Mouse (Mus musculus) hindbrain, embryonic 15.5 days (tissue): ENCODE results near the gene Prx. TPM values are rescaled to one million over a fixed set of nuclear protein-coding genes. Genes with fewer than 3 reads are reported as not detected.
A peak's percentile ranks its signal among the peaks of the same experiment; 100 is the strongest.
"Not testable (repeated sequence)": the region's sequence is repeated elsewhere in the genome, so short reads cannot be mapped to it uniquely, and the experiment has no call there.

Experiments
- ATAC-seq: fragments of 200-750 bp; cut with Nextera tagmentation; 2 replicates; pipeline ENCODE4 v1.8.0; 2017; ENCODE audit warnings: low read depth, moderate number of reproducible peaks, moderate TSS enrichment; ENCODE audit not compliant: low FRiP score
- H3K27ac ChIP-seq: fragments of 300-500 bp; sonication (generic); replicated peaks from 2 replicates; pipeline ENCODE4 v1.5.1; 2015; ENCODE audit warnings: mild to moderate bottlenecking, inconsistent platforms
- H3K27me3 ChIP-seq: fragments of 300-500 bp; sonication (generic); 2 replicates; pipeline ENCODE4 v1.6.1; 2015; ENCODE audit warnings: control low read depth, inconsistent platforms
- H3K36me3 ChIP-seq: fragments of 300-500 bp; sonication (generic); 2 replicates; pipeline ENCODE4 v1.6.1; 2015; ENCODE audit warnings: control low read depth, inconsistent platforms
- H3K4me1 ChIP-seq: fragments of 300-500 bp; sonication (generic); replicated peaks from 2 replicates; pipeline ENCODE4 v1.6.1; 2015; ENCODE audit warnings: control low read depth, inconsistent platforms
- H3K4me2 ChIP-seq: fragments of 300-500 bp; sonication (generic); 2 replicates; pipeline ENCODE4 v1.6.1; 2015; ENCODE audit warnings: moderate library complexity, mild to moderate bottlenecking, inconsistent platforms
- H3K4me3 ChIP-seq: fragments of 300-500 bp; sonication (generic); 2 replicates; pipeline ENCODE4 v1.5.1; 2015; ENCODE audit warnings: mild to moderate bottlenecking, inconsistent platforms
- H3K9ac ChIP-seq: fragments of 300-500 bp; sonication (generic); 2 replicates; pipeline ENCODE4 v1.6.1; 2015; ENCODE audit warnings: inconsistent platforms
- H3K9me3 ChIP-seq: fragments of 300-500 bp; sonication (generic); 2 replicates; pipeline ENCODE4 v1.6.1; 2016; ENCODE audit warnings: control low read depth, inconsistent platforms
- WGBS: fragments of 180-500 bp; shearing (Covaris S2); methylation state at CpG from one replicate; pipeline ENCODE4 v1.1.7; 2015; 5-methylcytosine and 5-hydroxymethylcytosine counted together
- polyA plus RNA-seq: library from polyadenylated mRNA; unstranded; fragments of >200 nt; fragmentation: Nextera tagmentation; extraction: Ambion mirVana; gene quantifications from 2 replicates; pipeline ENCODE4 v1.2.1, GENCODE M21; 2015

Gene Prx
- polyA plus RNA-seq, 1 experiment from 2014 or later = 1.9 TPM

GRCm38 (mm10) chr7:27486770-27487697 is 12.1 kb upstream of the Prx start, which contains the start of gene Sertad1:
Gene Sertad1 (plus strand): TSS chr7:27486910.
- Histone ChIP-seq H3K36me3 (no peaks in the 10 kb centered on the region), H3K9me3 (no peaks in the 10 kb centered on the region), H3K4me3 (peak within 1 kb of the TSS; percentile 70), H3K9ac (peak within 1 kb of the TSS; percentile 70), H3K4me1 (peaks cover 23% of the 10 kb centered on the region), H3K27me3 (no peaks in the 10 kb centered on the region), H3K27ac (peak within 1 kb of the TSS; percentile 88), H3K4me2 (peak within 1 kb of the TSS; percentile 70)
- peak; percentile 98 for ATAC-seq
- WGBS = under 1% methylated on average over 80 of the region's 80 CpGs

DNA sequence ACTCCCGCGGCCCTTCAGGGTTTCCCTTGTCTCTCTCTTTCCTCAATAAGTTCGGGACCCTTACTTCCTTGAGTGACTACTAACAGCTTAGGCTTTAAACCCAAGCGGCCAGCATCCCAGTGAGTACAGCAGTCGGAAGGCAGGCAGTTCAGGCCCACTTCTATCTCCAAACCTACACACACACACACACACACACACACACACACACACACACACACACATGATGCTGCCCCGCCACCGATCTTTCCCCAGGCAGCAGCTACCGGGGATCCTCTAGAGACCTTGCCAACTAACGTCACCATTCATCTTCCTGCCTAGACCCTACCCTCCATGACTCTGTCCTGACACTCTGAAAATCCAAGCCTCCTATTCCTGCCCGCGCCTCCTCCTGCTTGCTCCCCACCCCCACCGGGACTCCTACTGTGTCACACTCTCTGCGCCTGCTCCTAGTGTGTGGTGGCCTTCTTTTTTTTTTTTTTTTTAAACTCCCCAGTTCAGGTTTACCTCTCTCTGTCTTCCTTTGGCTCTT is 11.3 kb upstream of the Prx start:
- H3K4me3 ChIP-seq = peak overlapping the region; percentile 70
- H3K9ac ChIP-seq = peak overlapping the region; percentile 70; the same call in 1 of the 2 replicates
- no peaks in the 10 kb centered on the region for H3K9me3 ChIP-seq
- H3K4me1 ChIP-seq = peaks cover 23% of the 10 kb centered on the region
- WGBS = 3% methylated on average over 13 of the region's 13 CpGs
- H3K27ac ChIP-seq = peak overlapping the region; percentile 88
- H3K36me3 ChIP-seq = no peaks in the 10 kb centered on the region
- peak overlapping the region; percentile 70 for H3K4me2 ChIP-seq
- H3K27me3 ChIP-seq = no peaks in the 10 kb centered on the region
- no peak for ATAC-seq

GRCm38 (mm10) chr7:27489270-27489869 is 9.8 kb upstream of the Prx start:
- H3K27me3 ChIP-seq = no peaks in the 10 kb centered on the region
- no peak overlapping the region for H3K9ac ChIP-seq
- no peak overlapping the region for H3K4me2 ChIP-seq
- no peaks in the 10 kb centered on the region for H3K36me3 ChIP-seq
- H3K9me3 ChIP-seq = no peaks in the 10 kb centered on the region
- no peak for ATAC-seq
- no peak overlapping the region for H3K4me3 ChIP-seq
- H3K27ac ChIP-seq = no peak overlapping the region
- WGBS = 93% methylated on average over 24 of the region's 25 CpGs
- peaks cover 23% of the 10 kb centered on the region for H3K4me1 ChIP-seq

- WGBS = 40% methylated on average over 4 of the region's 4 CpGs
- H3K36me3 ChIP-seq = no peaks in the 10 kb centered on the region
- no peak overlapping the region; the same call in 1 of the 2 replicates for H3K9ac ChIP-seq
- peak overlapping the region; percentile 62 for H3K27ac ChIP-seq
- peak overlapping the region; percentile 52 for H3K4me2 ChIP-seq
- ATAC-seq = no peak
- H3K27me3 ChIP-seq = no peaks in the 10 kb centered on the region
- no peaks in the 10 kb centered on the region for H3K9me3 ChIP-seq
- peak overlapping the region; percentile 31 for H3K4me3 ChIP-seq
- H3K4me1 ChIP-seq = peaks cover 23% of the 10 kb centered on the region
These were observed 8.9 kb upstream of the Prx start for GRCm38 (mm10) chr7:27490227-27490542.

DNA sequence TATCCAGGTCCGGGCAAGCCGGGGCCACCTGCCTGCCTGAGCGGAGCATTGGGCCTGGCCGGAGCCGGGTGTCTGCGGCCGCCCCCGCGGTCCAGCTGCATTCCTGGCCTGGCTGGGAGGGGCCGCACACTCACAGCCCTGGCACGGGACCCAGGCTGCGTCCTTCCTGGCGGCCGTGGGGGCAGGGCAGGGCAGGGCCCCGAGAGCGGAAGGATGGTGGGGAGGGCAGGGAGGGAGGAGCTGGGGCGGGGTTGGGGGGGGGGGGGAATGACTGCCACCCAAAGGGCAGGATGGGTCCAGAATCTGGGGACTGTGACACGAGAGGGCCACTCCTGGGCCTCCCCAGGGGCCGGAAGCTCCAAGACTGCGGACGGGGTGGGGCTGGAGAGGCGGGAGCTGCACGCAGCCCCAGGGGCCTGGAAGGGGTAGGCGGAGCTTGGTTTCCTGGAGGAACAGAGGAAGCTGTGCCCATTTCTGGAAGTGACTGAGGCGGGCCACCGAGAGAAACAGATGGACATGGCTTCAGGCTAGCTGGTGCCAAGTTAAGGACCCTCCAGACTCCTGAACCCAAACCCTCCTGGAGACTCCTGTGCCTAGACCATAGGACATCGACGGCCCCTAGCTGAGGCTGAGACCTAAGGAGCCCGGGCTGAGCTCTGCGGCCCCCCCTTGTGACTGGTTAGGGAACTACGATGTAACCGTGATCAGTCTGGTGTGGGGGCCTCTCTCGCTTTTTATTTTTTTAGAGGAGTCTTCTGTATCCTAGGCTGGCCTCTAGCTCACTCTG is 8.4 kb upstream of the Prx start:
- Histone ChIP-seq H3K27me3 (no peaks in the 10 kb centered on the region), H3K9me3 (no peaks in the 10 kb centered on the region), H3K36me3 (no peaks in the 10 kb centered on the region), H3K9ac (no peak overlapping the region; the same call in 1 of the 2 replicates), H3K4me1 (peaks cover 23% of the 10 kb centered on the region), H3K4me3 (peak overlapping the region; percentile 31), H3K4me2 (peak overlapping the region; percentile 52), H3K27ac (peak overlapping the region; percentile 62)
- 0 out of 2 replicates have a peak, but pooled peaks have one; percentile 12 for ATAC-seq
- WGBS = 2% methylated on average over 32 of the region's 33 CpGs

- H3K36me3 ChIP-seq = no peaks in the 10 kb centered on the region
- H3K27me3 ChIP-seq = no peaks in the 10 kb centered on the region
- no peak for ATAC-seq
- WGBS = 76% methylated on average over 7 of the region's 7 CpGs
- H3K9ac ChIP-seq = no peak overlapping the region
- H3K4me2 ChIP-seq = no peak overlapping the region
- no peak overlapping the region for H3K4me3 ChIP-seq
- no peak overlapping the region for H3K27ac ChIP-seq
- H3K9me3 ChIP-seq = no peaks in the 10 kb centered on the region
- peaks cover 18% of the 10 kb centered on the region for H3K4me1 ChIP-seq
These were observed 7.3 kb upstream of the Prx start for GRCm38 (mm10) chr7:27491856-27492255.

DNA sequence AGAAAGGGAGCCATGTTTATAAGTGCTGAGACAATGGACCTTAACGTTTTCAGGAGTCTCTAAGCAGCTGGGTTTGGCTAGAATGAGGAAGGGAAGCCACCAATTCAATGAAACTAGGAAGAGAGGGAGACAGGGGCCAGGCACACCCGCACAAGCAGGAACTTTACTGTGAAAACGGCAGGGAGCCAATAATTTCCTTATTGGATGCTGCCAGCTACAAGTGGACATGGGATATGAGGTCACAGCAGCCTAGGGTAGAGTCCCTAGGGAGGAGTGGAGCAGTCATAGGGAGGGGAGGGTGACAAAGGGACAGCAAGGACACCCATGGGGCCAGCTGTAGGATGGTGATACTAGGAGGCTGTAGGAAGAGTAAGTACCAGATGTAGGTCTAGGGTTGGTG is 6.1 kb upstream of the Prx start:
- Histone ChIP-seq H3K4me3 (no peak overlapping the region), H3K4me1 (peaks cover 10% of the 10 kb centered on the region), H3K9me3 (no peaks in the 10 kb centered on the region), H3K27me3 (no peaks in the 10 kb centered on the region), H3K36me3 (no peaks in the 10 kb centered on the region), H3K4me2 (no peak overlapping the region), H3K27ac (no peak overlapping the region), H3K9ac (no peak overlapping the region)
- ATAC-seq = no peak
- 72% methylated on average over 3 of the region's 3 CpGs for WGBS

DNA sequence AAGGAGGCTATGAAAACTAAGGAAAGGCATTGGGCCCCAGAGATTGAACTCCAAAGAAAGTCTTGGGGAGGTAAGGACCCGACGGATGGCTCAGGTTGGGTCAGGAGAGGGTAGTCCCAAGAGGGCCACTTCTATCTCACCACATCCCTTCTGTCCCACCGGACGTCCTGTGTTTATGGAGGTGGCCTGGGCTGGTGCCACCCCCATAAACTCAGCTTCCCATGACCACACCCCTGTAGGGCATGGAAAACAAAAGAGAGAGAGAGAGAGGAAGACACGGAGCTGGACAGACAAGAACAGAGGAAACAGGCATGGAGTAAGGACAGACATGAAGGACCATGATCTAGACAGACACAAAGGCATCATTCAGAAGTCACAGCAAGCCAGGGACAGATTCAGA is 5.7 kb upstream of the Prx start:
- 81% methylated on average over 5 of the region's 5 CpGs for WGBS

DNA sequence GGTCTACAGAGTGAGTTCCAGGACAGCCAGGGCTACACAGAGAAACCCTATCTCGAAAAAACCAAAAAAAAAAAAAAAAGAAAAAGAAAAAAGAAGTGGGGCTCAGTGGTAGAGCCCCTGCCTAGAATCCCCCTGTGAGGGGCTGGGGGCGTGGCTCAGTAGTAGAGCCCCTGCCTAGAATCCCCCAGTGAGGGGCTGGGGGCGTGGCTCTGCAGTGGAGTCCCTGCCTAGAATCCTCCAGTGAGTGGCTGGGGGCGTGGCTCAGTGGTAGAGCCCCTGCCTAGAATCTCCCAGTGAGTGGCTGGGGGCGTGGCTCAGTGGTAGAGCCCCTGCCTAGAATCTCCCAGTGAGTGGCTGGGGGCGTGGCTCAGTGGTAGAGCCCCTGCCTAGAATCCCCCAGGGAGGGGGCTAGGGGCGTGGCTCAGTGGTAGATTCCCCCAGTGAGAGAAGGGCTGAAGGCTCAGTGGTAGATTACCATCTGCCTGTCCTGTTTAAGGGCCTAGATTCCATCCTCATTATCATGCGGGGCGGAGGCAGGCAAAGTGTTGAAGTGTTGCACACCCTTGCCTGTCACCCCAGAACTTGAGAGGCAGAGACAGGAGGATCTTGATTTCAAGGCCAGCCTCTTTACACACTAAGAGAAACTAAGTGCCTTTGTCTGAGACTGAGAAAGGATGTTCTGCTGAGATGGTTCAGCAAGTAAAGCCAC is 4.3 kb upstream of the Prx start:
- H3K27me3 ChIP-seq, H3K36me3 ChIP-seq, H3K9me3 ChIP-seq, H3K9ac ChIP-seq, H3K27ac ChIP-seq, H3K4me3 ChIP-seq, H3K4me1 ChIP-seq, ATAC-seq, H3K4me2 ChIP-seq: not testable (repeated sequence)
- WGBS = 94% methylated on average over 9 of the region's 9 CpGs

More for the DNA sequence above, 5.7 kb upstream of the Prx start:
- Histone ChIP-seq H3K4me2 (no peak overlapping the region), H3K9ac (no peak overlapping the region), H3K36me3 (no peaks in the 10 kb centered on the region), H3K4me3 (no peak overlapping the region), H3K27me3 (no peaks in the 10 kb centered on the region), H3K4me1 (peaks cover 7% of the 10 kb centered on the region; the same call in 1 of the 2 replicates), H3K9me3 (no peaks in the 10 kb centered on the region), H3K27ac (no peak overlapping the region)
- no peak for ATAC-seq

DNA sequence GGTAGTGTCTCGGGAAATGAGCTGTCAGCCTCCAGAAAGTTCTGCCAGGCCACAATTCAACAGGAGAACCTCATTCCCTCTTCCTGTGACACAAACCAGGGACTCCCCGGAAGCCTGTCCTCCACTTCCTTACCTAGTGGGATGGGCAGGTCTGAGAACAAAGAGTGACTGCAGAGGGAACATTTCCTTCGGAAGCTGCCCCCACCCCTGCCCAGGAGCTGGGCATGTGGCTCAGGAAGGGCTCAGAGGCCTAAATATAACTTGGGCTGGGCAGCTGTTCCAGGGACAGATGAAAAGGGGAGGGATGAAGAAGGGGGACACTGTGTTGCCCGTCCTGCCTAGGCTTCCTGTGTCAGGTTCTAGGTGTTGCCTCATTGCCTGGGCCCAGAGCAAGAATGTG is 2.5 kb downstream of the Prx start:
- Histone ChIP-seq H3K4me3 (no peak overlapping the region), H3K4me1 (no peaks in the 10 kb centered on the region), H3K4me2 (no peak overlapping the region), H3K9ac (no peak overlapping the region), H3K27me3 (no peaks in the 10 kb centered on the region), H3K36me3 (no peaks in the 10 kb centered on the region), H3K9me3 (no peaks in the 10 kb centered on the region), H3K27ac (no peak overlapping the region)
- 73% methylated on average over 4 of the region's 4 CpGs for WGBS
- ATAC-seq = no peak

DNA sequence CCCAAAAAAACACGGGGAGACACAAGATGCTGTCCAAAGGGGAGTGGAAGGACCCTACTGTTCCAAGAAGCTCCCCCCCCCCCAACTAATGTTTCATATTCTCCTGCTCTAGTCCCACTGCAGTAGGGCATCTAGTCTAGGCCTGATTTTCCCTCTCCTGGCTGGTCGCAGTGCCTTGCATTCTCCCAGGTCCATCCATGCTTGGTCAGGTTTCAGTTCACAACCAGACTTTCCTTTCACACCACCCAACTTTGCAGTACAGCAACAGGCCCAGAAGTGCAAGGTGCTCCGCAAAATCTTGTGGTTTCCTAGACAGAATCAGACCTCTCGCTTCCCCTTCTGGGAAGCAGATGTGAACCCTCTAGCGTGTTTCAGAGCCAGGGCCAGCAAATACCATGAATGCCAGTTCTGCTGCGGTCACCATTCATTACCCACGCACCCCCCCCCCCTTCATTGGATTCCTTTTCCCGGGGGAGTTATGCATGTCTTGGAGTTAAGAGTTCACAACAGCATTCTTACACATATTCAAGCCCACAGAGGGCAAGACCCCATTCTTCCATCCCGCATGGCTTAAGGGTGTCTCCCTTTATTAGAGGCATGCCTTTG is 7.7 kb downstream of the Prx start:
- WGBS = 42% methylated on average over 9 of the region's 9 CpGs
- Histone ChIP-seq H3K9me3 (no peaks in the 10 kb centered on the region), H3K9ac (no peak overlapping the region), H3K36me3 (no peaks in the 10 kb centered on the region), H3K27ac (peak overlapping the region; percentile 98), H3K4me2 (peak overlapping the region; percentile 66), H3K4me1 (peaks cover 9% of the 10 kb centered on the region), H3K4me3 (peak overlapping the region; percentile 62), H3K27me3 (no peaks in the 10 kb centered on the region)
- ATAC-seq = no peak
